Mouse (Mus musculus): ENCODE measurements around the gene Thra. TPM values are rescaled to one million over a fixed set of nuclear protein-coding genes. Genes with fewer than 3 reads are reported as not detected.
"Not testable (repeated sequence)": the region's sequence is repeated elsewhere in the genome, so short reads cannot be mapped to it uniquely, and the experiment has no call there.

The Thra gene
- total RNA-seq, 2 experiments from 2014 or later: 24.2 to 39.5 TPM

DNA sequence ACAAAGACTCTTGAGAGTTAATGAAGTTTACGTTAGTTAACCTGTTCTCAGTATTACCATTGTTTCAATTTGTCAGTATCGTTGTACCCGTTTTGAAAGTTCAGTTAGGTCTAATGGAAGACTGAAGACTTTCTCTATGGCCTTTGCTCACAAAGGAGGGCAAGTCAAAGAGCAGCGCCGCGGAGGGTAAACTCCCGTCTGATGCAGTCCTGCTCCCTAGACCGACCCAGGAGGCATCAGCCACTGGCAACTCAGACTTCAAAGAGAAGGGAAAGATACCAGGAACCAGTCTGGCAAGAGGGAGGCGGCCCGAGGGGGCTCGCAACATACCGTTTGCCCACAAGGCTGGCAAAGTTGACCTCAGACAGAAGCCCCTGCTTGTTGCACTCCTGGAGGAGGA is 26.7 kb upstream of the Thra start:
- ATAC-seq (replicated peaks; ENCODE audit: poor library complexity, severe bottlenecking): peak; percentile 17; the same call in 1 of the 2 replicates

DNA sequence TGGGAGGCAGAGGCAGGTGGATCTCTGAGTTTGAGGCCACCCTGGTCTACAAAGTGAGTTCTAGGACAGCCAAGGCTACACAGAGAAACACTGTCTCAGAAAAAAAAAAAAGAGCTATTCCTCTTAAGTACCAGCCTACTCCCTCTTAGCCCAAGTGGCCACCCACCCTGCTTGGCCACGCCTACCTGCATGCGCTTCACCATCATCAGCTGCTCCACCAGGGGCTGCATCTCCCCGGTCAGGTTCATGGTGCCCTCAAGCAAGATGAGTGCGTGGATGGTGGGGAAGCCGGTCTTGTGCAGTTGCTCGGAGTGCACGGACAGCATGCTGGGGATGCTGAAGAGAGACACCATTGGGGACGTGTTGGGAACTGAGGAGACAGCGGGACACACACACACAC is 24.5 kb upstream of the Thra start:
- no peak for ATAC-seq (replicated peaks; ENCODE audit: poor library complexity, severe bottlenecking)

DNA sequence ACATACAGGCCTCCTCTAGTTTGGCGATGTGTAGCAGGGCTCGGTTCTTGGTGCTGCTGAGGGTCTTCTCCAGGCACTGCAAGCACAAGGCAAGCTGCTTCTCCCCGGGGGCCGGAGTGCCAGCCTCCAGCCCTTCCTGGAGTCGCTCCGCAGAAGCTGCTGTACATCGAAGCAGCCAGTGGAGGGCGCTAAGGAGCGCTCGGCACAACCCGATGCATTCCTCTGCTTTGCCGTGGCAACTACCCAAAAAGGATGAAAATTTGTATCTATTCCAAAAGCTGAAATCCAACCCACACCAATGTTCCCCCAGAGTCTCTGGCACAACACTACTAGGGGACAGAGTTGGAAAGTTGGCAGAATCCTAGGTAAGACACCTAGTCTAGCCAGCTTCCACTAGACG is 22.5 kb upstream of the Thra start:
- peak; percentile 72 for ATAC-seq (replicated peaks; ENCODE audit: poor library complexity, severe bottlenecking)

DNA sequence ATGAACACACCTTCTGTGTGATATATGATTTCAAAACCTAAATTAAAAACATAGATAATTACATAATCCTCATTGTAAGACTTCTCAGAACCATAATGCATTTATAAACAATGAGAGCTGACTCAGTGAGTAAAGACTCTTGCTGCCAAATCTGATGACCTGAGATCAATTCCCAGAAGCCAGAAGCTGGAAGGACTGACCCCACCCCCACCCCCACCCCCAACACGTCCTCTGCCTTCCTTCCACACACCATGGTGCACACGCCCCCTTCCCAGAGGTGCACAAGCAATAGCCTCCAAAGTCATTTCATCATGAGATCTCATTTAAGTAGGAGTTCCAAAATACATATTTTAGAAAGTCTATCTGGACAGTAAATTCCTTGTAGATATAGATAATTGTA is 19.7 kb upstream of the Thra start:
- ATAC-seq (replicated peaks; ENCODE audit: poor library complexity, severe bottlenecking): no peak

DNA sequence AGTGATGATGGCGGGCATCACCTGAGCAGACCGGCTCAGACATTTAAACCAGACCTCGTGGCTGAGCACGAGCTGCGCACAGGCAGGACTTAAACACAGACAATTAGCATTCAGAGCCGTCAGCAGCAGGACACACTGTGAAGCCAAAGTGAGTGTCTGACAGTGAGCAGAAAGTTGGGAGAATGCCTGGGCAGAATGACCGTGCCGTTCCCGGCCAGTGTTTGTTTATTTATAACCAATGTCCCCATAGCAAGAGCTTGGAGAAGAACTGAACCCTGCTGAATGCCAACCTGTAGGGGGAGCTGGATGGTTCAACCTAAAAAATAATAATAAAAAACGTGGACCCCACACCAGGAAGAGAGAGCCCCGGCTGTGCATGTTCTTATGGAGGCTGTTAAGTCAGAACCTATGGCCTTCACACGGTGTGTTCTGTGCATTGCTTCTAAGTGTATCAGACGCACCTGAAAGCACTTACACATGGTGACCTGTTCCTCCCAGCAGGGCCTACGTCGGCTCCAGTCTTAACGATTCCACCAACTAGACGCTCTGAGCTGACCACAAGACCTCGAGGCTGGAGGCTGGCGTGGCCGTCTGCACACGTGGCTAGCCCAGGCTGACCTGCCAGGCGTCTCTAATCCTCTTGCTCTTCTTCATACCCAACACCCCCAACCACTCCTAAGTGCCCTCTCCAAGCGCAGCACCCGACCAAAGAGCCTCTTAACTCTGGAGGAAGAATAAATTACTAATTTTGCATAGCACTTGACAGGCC is 18.8 kb upstream of the Thra start:
- no peak for ATAC-seq (replicated peaks; ENCODE audit: poor library complexity, severe bottlenecking)

DNA sequence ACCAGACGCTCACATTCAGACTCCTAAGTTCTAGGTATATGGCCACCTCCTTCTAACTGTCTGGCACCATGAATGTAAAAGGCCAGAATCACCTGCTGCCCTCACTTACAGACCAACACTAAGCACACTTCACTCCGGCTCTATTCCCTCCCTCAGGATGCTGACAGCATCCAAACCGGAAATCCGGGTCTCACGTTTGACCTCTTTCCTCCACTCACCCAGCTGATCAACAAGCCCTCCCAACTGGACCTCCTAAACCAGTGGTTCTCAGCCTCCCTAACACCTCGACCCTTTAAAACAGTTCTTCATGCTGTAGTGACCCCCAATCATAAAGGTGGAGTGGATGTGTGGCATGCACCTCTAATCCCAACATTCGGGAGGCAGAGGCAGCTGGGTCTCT is 17.3 kb upstream of the Thra start:
- no peak for ATAC-seq (replicated peaks; ENCODE audit: poor library complexity, severe bottlenecking)

DNA sequence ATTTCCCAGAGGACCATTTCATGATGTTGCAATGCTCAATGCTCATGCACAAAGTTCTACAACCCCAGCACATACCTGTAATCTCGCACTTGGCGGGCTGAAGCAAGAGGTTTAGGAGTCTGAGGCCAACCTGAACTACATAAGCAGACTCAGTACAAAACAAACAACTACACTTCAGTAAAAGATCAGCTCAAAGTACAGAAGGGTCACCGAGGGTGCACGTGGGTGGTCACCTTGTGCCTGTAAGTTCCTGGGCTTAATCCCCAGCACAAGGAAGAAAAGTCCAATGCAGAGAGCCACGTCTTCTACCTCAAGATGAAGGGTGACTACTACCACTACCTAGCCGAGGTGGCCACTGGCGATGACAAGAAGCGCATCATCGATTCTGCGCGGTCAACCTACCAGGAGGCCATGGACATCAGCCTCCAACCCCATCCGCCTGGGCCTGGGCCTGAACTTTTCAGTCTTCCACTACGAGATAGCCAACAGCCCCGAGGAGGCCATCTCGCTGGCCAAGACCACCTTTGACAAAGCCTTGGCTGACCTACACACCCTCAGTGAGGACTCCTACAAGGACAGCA is 14.4 kb upstream of the Thra start:
- ATAC-seq (replicated peaks; ENCODE audit: poor library complexity, severe bottlenecking): no peak

DNA sequence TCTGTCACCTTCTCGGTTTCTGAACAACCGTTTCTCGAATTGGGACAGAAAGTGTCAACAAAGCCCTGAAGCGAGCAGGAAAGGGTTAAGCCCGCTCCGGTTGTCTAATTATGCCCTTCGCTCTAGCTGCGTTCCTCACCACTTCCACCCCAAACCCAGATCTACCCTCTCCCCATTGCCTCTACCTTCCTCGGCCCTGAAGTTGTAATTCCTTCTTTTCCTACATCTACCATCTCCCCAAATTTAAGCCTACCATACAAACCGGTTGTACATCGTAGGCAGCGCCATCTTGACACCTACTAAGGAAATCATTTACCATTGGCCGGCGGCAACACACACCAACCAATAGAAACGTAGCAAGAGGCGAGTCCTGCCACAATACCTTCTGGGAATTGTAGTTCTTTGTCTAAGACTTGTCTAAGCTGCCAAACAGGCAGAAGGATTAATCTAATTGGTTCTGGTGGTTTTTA is 11.3 kb upstream of the Thra start, which contains the start of gene Med24:
Med24 (minus strand) TSS at position 317 of the 470 bp plus-strand sequence.
- peak; percentile 100 for ATAC-seq (replicated peaks; ENCODE audit: poor library complexity, severe bottlenecking)

DNA sequence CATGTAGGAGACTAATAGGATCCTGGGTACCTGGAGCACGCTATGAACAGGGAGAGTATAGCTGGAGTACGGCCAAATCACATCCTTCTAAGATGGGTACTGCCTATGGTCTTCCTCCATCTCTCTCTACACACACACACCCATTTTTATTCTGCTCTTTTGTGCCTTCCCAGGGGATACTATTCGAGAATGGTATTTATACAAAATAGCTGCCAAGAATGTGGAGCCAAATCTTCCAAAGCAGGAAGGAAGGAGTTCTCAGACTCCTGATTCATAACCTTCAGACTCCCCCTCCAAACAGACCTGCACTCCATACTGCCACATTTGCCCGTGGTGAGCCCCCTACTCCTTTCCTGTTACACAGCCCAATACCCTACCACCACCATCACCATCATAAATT is 9.7 kb upstream of the Thra start:
- no peak for ATAC-seq (replicated peaks; ENCODE audit: poor library complexity, severe bottlenecking)

DNA sequence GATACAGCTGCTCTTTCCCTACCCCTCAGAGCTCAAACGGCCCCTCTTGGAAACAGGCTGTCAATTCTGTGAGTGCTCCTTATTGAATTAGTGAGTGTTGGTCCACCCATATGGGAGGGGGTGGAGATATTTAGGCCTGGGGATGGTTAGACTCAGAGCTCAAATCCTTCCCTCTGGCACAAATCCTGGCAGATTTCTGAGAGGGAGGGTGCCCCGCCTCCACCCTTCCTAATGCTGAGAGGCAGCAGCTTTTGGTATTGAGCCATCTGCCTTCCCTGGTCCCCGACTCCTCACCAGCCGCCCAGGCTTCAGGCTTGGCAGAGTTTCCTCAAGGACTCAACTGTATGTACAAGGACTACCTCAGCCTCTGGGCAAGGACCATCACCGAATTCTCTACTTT is 9.3 kb upstream of the Thra start:
- no peak for ATAC-seq (replicated peaks; ENCODE audit: poor library complexity, severe bottlenecking)

DNA sequence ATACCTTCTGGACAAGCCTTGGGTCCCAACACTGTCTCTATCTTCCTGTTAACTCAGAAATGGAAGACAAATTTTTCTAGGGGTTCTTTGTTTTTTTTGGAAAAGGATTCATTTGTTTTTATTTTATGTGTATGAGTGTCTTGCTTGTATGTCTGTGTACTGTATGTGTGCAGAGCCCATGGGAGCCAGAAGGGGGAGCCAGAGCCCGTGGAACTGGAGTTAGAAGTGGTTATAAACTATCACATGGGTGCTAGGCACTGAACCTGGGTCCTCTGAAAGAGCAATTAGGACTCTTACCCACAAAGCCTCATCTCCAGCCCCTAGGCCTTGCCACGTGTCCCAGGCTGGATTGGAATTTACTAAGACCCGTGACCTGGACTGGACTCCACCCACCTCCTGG is 6.4 kb upstream of the Thra start:
- ATAC-seq (replicated peaks; ENCODE audit: poor library complexity, severe bottlenecking): no peak

DNA sequence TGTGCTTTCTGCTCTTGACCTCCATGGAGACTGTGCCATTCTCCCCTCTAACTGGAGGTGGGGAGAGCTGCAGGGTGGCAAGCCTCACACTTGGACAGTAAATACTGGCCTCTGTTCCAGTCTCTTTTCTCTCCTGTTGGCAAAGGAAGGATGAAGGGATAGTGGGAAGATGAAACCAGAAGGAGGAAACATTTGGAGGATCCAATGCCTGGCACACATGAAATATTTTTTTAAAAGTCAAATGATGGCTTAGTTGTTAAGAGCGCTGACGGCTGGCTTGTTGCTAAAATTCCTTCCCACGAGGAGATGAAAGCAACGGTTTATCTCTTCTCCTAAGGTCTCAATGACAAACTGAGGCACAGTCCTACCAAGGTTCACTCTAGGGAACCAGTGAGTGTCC is 5.3 kb upstream of the Thra start:
- no peak for ATAC-seq (replicated peaks; ENCODE audit: poor library complexity, severe bottlenecking)

DNA sequence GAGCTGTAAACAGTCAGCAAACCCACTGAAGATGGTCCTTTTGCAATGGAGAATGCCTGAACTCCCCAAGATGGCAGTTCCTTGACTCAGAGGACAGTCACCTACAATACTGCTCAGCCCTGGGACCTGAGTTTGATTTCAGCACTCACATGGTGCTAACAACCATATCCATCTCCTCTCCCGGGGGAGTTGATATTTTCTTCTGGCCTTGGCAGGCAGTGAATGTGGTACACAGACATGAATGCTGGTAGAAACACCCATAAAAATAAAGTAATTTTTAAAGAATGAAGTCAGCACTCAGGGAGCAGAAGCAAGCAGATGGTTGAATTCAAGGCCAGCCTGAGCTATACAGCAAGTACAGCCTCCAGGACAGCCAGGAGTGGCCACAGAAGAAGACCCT is 4.3 kb upstream of the Thra start:
- no peak for ATAC-seq (replicated peaks; ENCODE audit: poor library complexity, severe bottlenecking)

DNA sequence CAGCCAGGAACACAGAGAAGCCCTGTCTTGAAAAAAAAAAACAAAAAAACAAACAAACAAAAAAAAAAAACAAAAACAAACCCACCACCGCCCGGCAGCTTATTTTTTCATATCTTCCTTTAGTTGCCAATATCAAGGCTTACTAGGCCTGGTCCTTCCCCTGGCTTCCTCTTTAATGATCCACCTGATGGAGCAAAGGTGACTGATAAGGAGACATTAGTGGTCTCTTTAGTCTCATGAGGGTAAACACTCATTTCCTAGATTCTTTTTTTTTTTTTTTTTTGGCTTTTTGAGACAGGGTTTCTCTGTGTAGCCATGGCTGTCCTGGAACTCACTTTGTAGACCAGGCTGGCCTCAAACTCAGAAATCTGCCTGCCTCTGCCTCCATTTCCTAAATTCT is 3.2 kb upstream of the Thra start:
- not testable (repeated sequence) for ATAC-seq (replicated peaks; ENCODE audit: poor library complexity, severe bottlenecking)

DNA sequence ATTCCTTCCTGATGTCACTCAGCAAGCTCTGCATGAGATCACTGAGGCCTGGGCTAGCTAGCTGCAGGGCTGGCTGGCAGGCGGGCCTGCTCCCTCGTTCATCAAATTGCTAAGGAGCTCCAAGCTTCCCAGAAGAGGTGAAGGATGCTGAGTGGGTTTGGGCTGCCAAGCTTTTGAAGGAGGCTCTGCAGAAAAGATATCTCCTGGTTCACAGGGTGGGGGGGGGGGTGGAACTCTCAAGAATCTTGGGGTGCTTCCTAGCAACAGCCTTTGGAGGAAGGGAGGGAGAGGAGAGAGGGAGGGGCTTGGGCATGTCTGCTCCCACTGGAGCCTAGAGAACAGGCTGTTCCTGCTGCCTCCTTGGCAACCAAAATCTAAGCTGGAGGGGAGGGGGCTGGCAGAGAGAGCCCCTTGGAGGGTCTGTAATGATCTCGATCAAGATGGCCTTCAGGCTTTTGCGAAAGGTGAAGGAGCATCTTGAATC is 2.0 kb upstream of the Thra start:
- no peak for ATAC-seq (replicated peaks; ENCODE audit: poor library complexity, severe bottlenecking)

DNA sequence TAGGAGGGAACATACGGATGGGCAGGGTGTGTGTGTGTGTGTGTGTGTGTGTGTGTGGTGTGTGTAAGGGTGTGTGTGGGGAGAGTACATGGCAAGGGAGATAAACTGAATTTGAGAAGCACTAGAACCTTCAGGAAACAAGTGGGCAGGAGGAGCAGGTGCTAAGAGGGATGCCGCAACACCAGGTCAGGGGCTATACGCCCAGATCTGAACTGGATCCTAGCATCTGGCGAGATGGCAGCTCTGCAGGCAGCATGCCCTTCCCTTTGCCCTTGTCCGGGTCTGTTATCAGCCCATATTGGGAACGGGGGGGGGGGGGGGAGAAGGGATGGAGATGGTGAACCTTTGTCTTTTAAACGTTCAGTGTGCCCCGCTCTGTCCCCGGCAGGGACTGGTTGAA is 1.5 kb upstream of the Thra start:
- no peak for ATAC-seq (replicated peaks; ENCODE audit: poor library complexity, severe bottlenecking)

DNA sequence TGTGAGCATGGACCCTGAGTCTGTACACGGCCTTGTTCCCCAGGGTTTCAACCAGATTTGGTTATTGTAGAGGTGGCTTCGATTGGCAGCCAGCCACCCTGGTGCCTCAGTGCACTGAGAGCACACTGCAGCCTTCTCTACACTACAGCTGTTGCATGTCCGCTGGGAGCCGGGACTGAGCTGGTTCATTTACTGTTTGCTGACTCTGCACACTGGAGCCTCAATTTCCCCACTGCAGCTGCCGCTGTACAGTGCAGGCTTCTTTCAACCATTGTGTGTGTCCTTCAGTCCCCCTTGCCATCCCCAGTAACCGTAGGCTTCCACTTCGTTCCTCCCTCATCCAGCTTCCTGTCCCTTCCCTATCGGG is 429 bp upstream of the Thra start:
- no peak for ATAC-seq (replicated peaks; ENCODE audit: poor library complexity, severe bottlenecking)

DNA sequence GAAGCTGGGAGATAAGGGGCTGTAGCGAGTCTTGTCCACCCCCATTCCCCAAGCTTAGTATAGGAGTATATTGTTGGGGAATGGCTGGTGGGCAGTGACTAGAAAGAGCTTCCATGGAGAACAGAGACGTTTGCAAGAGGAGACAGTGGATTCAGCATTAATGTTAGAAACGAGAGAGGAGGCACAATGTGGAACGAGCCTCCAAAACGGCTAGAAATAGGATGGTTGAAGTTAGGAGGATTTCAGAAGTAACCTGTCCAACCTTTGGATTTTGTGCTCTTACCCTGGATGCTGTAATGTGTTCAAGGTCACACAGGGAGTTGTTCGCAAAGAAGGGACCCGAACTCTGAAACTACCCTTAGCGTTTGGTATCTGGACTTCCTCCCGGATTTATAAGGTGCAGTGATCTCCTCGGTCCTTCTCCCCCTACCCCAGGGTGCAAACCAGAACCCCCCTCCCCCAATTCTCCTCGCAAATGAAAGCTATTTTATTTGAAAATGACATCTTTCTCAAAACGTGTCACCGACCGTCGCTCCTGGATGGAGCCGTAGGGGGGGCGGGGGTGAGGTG is 698 bp downstream of the Thra start:
- ATAC-seq (replicated peaks; ENCODE audit: poor library complexity, severe bottlenecking): no peak

DNA sequence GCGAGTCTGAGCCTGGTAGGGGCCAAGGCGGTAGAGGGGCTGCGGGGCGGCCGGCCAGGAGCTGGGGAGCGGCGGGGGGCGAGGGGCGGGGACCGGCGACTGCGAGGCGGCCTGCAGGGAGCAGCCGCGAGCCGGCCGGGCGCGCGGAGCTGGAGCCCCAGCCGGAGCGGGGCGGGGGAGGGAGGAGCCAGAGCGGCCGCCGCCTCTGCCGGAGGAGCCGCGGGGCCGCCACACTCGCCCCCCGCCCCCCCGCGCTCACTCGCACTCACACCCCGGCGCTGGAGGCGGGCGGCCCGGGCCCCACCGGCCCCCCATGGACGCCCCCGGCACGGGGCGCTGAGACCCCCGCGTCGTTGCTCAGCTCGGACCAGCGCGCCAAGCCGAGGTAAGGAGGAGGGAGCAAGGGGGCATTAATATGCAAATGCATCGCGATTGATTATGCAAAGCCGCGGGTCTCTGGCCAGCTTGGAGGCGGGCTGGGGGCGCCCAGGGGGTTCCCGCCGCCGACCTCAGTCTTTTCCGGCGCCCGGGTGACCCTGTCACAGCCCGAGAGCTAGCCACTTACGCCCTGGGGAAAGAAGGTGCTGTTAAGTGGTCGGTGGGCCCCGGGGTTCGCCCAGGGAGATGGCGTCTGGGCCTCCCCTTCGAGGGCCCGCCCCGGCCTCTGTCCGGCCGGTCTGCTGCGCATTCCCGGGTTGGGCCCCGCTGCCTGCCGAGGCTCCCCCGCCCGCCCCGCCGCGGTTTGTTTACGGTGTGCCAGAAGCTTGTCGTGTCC is 1.4 kb downstream of the Thra start:
- ATAC-seq (replicated peaks; ENCODE audit: poor library complexity, severe bottlenecking): peak; percentile 52

DNA sequence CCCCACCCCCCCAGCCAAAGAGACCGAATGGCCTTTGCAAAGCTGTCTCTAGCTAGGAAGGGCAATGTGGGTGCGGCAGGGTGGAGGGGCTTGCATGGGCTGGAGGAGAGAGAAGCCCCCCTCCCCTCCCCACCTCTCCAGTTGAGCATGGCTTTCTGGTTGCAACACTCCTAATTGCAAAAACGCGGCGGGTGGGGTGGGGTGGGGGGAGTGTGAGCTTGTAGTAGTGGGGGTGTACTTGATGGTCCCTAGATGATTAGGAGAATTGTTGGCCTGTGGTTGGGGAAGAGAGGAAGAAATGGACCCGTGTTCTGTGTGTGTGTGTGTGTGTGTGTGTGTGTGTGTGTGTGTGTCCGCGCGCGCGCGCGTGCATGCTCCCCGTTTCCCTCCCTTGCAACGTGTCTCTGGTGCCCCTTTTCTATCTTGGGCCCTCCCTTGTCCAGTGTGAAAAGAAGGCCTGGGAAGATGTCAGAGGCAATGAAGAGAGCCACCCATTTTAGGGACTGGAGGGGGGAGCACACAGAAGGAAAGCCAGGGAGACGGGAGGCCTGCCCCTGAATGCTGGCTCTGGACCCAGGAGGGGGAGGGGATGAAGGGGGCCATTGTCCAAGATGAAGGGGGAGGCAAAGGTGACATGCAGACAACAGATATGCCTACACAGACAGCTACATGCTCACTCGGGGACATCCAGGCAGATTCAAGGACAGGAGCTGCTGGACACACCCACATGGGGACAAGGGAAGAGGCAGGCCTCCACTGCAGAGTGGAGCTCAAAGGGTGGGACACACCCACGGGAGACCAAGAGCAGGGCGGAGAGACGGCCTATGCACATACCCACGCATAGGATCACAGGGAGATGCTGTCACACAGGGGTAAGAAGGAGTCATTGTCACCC is 2.2 kb downstream of the Thra start:
- peak; percentile 33 for ATAC-seq (replicated peaks; ENCODE audit: poor library complexity, severe bottlenecking)
